Mouse (Mus musculus) testis, adult 2 months (tissue): ENCODE data around the gene Miip. TPM values are rescaled to one million over a fixed set of nuclear protein-coding genes. Genes with fewer than 3 reads are reported as not detected.
A peak's percentile ranks its signal among the peaks of the same experiment; 100 is the strongest.
"Not testable (repeated sequence)": the region's sequence is repeated elsewhere in the genome, so short reads cannot be mapped to it uniquely, and the experiment has no call there.

Source experiments
- H3K27ac ChIP-seq: fragments of 200-500 bp; 2 replicates; pipeline ENCODE4 v1.5.1; 2012; ENCODE audit warnings: low read depth, low read length; ENCODE audit not compliant: control insufficient read depth, insufficient read depth
- H3K27me3 ChIP-seq: fragments of 200-500 bp; 2 replicates; pipeline ENCODE4 v1.6.1; 2012; ENCODE audit warnings: mild to moderate bottlenecking, low read length, moderate library complexity; ENCODE audit not compliant: control insufficient read depth, insufficient read depth
- H3K36me3 ChIP-seq: fragments of 200-500 bp; 2 replicates; pipeline ENCODE4 v1.6.1; 2012; ENCODE audit warnings: mild to moderate bottlenecking, low read length; ENCODE audit not compliant: control insufficient read depth, insufficient read depth
- H3K4me1 ChIP-seq: fragments of 200-500 bp; 2 replicates; pipeline ENCODE4 v1.6.1; 2012; ENCODE audit warnings: low read length; ENCODE audit not compliant: control insufficient read depth, insufficient read depth
- H3K4me3 ChIP-seq: fragments of 200-500 bp; 2 replicates; pipeline ENCODE4 v1.5.1; 2012; ENCODE audit warnings: low read depth, mild to moderate bottlenecking, low read length, moderate library complexity, mixed read lengths; ENCODE audit not compliant: control insufficient read depth
- CTCF ChIP-seq: fragments of 200-500 bp; IDR thresholded peaks from 2 replicates; pipeline ENCODE4 v1.5.1; 2012; ENCODE audit warnings: low read depth, mild to moderate bottlenecking, inconsistent platforms, low read length, moderate library complexity; ENCODE audit not compliant: control insufficient read depth, insufficient read depth, insufficient replicate concordance
- POLR2A ChIP-seq: fragments of 200-500 bp; IDR thresholded peaks from 2 replicates; pipeline ENCODE4 v1.6.1; 2012; ENCODE audit warnings: low read depth, mild to moderate bottlenecking, inconsistent platforms, low read length, moderate library complexity; ENCODE audit not compliant: control insufficient read depth
- polyA plus RNA-seq: library from polyadenylated mRNA; depleted of rRNA; stranded (reverse); fragments of >200 nt; gene quantifications from 2 replicates; pipeline ENCODE4 v1.2.3, GENCODE M21; 2012

Gene Miip
- polyA plus RNA-seq, 1 experiment = 96.6 TPM

DNA sequence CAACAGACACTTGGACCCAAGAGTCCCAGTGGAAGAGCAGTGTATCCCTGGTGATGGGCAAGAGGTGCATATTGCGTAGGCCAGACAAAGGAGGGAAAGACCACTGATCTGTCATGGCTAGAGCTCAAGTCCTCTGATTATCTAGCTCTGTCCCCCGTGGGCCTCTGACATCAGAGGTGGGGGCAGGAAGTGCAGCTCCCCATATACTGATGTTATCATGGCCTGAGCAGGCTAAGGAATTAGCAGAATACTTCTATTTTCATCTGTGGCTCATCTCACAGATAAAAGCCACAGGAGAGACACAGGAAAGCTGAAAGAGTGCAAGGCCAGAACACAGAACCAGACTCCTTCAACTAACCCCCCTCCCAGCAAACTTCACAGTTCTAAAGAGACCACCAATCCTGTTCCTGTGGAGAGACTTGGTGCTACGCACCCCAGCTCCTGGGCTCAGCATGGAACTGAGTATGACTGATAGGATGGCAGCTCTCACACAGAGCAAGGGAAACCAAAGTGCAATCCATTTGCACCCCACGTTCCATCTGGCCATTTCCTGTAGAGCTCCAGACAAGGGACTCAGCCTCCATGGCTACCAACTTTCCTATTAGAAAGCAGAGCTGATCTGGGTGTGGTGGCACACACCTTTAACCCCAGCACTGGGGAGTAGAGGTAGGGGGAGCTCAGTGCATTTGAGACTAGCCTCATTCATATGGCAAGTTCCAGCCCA, 7.4 kb upstream of the Miip start:
- TF ChIP-seq POLR2A (no peak), CTCF (no peak)
- no peak overlapping the region for H3K4me3 ChIP-seq
- H3K27me3 ChIP-seq = no peaks in the 10 kb centered on the region
- peaks cover 7% of the 10 kb centered on the region for H3K36me3 ChIP-seq
- H3K27ac ChIP-seq = no peak overlapping the region
- H3K4me1 ChIP-seq = no peaks in the 10 kb centered on the region

GRCm38 (mm10) chr4:147869238-147869637, 622 bp upstream of the Miip start:
- TF ChIP-seq POLR2A (no peak), CTCF (no peak)
- Histone ChIP-seq H3K27me3 (no peaks in the 10 kb centered on the region), H3K36me3 (peaks cover 2% of the 10 kb centered on the region; the same call in 1 of the 2 replicates), H3K4me3 (peak overlapping the region; percentile 98), H3K4me1 (peaks cover 12% of the 10 kb centered on the region), H3K27ac (peak overlapping the region; percentile 61)

DNA sequence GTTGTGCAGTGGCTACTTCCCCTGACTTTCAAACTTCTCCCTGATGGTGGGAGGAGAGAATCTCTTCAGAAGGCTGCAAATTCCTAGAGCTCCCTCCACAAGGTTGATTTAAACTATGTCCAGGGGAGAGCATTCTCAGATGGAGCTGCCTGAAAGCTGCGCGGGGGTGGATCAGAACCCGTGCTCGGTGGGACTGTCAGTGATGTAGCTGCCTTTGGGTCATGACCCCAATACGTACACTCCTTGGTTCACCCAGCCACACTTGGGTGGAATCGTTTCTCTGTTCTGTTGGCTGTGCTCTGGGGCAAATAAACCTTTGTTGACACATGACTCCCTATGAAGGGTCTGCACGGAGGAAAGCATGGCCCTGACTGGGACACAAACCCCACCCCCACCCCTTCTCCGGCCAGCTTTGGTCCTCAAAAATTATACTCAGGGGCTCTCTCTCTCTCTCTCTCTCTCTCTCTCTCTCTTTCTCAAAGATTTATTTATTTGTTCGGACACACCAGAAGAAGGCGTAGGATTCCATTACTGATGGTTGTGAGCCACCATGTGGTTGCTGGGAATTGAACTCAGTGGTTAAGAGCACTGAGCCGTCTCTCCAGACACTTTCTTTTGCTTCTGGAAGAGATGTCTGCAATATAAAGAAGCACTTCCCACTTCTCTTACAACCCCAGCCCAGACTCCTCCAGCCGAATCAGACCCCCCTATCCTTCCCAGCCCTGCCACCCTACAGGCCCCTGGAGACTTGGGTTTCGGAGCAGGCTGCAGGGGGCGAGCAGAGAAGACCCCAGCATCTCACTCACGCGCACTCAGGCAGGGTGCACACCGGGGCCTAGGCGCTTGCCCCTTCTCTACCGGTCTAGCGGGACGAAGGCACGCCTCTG, 810 bp downstream of the Miip start:
- Histone ChIP-seq H3K36me3 (peaks cover 2% of the 10 kb centered on the region; the same call in 1 of the 2 replicates), H3K27ac (peak overlapping the region; percentile 93)
- TF ChIP-seq POLR2A (no peak), CTCF (no peak)

GRCm38 (mm10) chr4:147866793-147867192, 1.8 kb downstream of the Miip start:
- not testable (repeated sequence) for H3K36me3 ChIP-seq, H3K27ac ChIP-seq, H3K27me3 ChIP-seq, H3K4me3 ChIP-seq
- H3K4me1 ChIP-seq = peaks cover 12% of the 10 kb centered on the region

More for the DNA sequence above, 810 bp downstream of the Miip start:
- no peaks in the 10 kb centered on the region for H3K27me3 ChIP-seq
- peak overlapping the region; percentile 98 for H3K4me3 ChIP-seq
- peaks cover 12% of the 10 kb centered on the region for H3K4me1 ChIP-seq

GRCm38 (mm10) chr4:147866056-147866455, 2.6 kb downstream of the Miip start:
- peaks cover 2% of the 10 kb centered on the region; the same call in 1 of the 2 replicates for H3K36me3 ChIP-seq
- peaks cover 12% of the 10 kb centered on the region for H3K4me1 ChIP-seq

DNA sequence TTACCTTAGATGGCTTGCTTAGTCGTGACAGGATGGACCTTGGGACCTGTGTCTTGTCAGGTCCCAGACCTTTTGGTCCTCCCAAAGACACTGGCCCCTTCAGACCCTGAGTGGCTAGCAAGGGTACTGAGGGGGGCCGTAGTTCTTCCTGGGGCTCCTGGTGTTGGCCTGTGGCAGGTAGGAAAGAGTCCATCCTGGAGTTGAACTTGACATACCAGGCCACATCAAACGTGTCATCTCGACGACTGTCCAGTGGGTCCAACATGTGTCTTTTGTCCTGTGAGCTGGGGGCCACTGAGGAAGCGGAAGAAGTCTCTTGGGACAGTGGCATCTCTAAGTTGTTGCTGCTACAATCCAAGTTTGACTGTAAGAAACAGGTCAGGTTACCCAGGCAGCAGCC, 3.0 kb downstream of the Miip start:
- Histone ChIP-seq H3K27me3 (no peaks in the 10 kb centered on the region), H3K27ac (peak overlapping the region; percentile 46), H3K36me3 (peaks cover 2% of the 10 kb centered on the region; the same call in 1 of the 2 replicates), H3K4me1 (peaks cover 12% of the 10 kb centered on the region), H3K4me3 (no peak overlapping the region)
- no peak for TF ChIP-seq CTCF
- TF ChIP-seq POLR2A = no peak

More at GRCm38 (mm10) chr4:147866056-147866455, 2.6 kb downstream of the Miip start:
- Histone ChIP-seq H3K27me3 (no peaks in the 10 kb centered on the region), H3K27ac (peak overlapping the region; percentile 46), H3K4me3 (no peak overlapping the region)
- TF ChIP-seq CTCF (no peak), POLR2A (no peak)

DNA sequence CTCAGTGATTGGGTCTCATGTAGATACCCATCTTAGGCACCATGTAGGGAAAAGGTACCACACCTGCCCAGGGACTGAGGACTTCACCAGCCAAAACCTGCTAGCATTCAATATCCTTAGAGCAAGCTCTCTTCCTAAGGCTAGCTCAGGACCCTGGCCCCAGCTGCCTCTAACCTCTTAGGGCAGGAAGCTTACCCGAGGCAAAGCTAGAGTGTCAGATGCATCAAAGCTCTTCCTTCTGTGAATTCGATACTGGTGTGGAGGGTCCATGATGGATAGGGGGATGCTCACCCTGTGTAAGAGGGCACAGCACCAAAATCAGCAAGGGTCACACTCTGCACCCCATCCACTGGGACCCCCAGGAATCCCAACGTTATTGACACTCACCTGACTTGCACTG, 6.6 kb downstream of the Miip start:
- Histone ChIP-seq H3K27me3 (no peaks in the 10 kb centered on the region), H3K27ac (no peak overlapping the region), H3K4me1 (no peaks in the 10 kb centered on the region), H3K4me3 (no peak overlapping the region), H3K36me3 (peaks cover 2% of the 10 kb centered on the region; the same call in 1 of the 2 replicates)
- TF ChIP-seq CTCF (no peak), POLR2A (no peak)
